Mouse (Mus musculus) adrenal gland, adult 2 months (tissue): Measurements from ENCODE around the gene Mmp15. TPM values are rescaled to one million over a fixed set of nuclear protein-coding genes. Genes with fewer than 3 reads are reported as not detected.
A peak's percentile ranks its signal among the peaks of the same experiment; 100 is the strongest.
"Not testable (repeated sequence)": the region's sequence is repeated elsewhere in the genome, so short reads cannot be mapped to it uniquely, and the experiment has no call there.

Source experiments
- DNase-seq: peaks from one replicate; pipeline ENCODE4 v3.0.0; 2021
- polyA plus RNA-seq: library from polyadenylated mRNA; depleted of rRNA; stranded (reverse); fragments of >200 nt; gene quantifications from 2 replicates; pipeline ENCODE4 v1.2.3, GENCODE M21; 2012
- total RNA-seq, 2 experiments: library from RNA; stranded (reverse); gene quantifications; 2 replicates each; pipeline ENCODE4 v1.2.3; 2021

Gene Mmp15
- total and polyA plus RNA-seq, 3 experiments, result 5.5 to 14.1 (median 7.7) TPM

DNA sequence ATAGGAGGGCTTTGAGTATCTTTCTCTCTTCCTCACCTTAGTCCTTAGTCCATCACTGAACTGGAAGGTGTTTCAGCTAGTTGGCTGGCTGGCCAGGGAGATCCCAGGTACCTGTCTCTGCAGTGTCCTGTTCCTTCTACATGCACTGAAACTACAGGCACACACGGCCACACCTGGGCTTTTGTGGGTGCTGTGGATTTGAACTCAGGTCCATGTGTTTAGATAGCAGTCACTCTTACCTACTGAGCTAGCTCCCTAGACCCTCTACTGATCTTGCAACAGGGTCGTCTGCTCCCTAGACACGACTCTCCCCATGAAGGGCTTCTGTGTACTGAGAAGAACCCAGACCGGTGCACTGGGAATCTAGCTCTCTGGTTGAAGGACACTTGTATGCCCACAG is 25.0 kb downstream of the Mmp15 start:
- DNase-seq, result no peak

DNA sequence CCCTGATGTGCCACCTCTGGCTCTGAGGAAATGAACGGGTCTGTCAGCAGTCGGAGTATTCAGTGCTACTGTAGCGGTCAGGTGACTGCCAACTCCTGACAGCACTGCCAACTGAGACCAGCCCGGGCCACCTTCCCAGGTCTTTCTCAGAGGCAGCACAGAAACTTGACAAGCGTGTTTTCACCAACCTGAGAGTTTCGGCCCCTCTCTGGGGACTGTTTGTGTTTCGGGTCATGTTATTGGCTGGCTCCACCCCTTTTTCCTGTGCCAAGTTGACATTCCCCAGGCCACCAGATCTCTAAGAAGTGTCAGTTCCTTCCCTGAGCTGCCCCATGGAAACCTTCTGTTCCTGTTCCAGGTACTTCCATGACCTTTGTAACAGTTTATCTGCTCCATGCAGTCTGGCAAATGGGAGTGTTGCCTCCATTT is 25.8 kb downstream of the Mmp15 start:
- peak; percentile 40 for DNase-seq

DNA sequence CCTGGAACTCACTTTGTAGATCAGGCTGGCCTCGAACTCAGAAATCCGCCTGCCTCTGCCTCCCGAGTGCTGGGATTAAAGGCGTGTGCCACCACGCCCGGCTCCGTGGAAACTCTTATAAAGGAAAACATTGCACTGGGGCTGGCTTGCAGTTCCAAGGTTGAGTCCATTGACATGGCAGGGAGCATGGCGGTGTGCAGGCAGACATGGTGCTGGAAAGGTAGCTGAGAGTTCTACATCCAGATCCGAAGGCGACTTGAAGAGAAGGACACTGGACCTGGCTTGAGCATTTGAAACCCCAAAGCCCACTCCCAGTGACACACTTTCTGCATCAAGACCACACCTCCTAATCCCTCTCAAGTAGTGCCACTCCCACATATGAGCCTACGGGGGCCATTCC is 26.9 kb downstream of the Mmp15 start:
- not testable (repeated sequence) for DNase-seq

DNA sequence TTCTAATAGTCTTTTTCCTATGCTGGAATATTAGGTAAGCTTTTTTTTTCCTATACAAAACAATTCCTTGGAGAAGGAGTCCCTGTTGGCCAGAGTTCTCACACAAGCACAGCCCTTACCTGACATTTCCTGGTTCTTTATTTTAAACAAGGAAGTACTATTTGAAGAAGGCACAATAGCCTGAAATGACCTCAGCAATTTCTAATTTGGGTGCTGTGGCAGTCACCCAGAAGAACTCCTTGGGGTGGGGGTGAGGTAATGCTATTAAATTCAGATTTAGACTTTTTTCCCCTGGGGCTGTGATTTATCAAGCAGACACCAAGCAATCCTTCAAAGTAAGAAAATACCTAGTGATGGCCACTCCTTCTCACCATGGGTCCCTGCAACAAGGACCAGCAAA is 28.9 kb downstream of the Mmp15 start:
- no peak for DNase-seq

DNA sequence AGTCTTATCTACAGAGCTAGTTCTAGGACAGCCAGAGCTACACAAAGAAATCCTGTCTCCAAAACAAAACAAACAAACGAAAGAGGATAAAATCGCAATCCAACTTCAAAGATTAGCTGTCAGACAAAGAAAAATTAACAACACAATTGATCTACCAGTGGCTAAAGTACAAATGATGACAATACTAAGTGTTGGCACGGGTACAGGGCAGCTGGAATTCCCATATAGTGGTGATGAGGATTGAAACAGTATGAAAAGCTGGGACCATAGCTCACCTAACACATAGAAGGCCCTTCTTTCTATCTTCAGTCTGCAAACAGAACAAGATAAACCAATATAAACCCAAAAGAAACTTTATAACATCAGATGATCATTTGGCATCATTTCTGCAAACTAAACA is 29.5 kb downstream of the Mmp15 start:
- DNase-seq, result no peak

DNA sequence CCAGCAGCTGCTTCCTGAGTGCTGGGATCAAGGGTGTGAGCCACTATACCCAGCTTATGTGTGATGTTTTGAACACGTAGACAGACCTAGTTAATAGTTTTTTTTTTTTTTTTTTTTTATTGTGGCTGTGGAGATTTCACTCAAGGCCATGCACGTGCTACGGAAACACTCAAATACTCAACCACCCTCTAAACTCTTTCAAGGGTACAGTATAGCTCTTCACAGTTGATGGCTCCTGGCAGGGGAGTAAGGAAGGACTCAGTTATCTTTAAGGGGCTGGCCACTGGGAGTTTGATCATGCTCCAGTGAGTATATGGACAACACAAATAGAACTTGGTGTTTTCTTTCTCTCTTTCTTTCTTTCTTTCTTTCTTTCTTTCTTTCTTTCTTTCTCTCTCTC is 32.4 kb downstream of the Mmp15 start:
- DNase-seq, result no peak

DNA sequence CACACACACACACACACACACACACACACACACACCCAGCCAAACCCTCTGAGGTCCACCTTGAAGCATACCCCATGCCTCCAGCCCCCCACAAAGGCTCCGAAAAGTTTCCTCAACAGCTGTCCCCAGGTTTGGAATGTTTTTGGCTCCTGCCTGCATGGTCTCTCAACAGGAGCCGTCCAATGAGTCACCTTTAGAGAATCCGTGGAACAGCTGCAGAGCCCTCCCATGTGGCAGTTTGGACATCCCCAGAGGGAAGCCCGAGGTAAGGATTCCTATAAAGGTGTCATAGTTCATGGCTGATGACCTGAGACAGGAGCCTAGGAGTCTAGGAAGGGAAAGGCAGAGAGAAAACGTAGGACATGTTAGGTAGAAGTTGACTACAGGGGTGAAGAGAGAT is 34.0 kb downstream of the Mmp15 start:
- no peak for DNase-seq

DNA sequence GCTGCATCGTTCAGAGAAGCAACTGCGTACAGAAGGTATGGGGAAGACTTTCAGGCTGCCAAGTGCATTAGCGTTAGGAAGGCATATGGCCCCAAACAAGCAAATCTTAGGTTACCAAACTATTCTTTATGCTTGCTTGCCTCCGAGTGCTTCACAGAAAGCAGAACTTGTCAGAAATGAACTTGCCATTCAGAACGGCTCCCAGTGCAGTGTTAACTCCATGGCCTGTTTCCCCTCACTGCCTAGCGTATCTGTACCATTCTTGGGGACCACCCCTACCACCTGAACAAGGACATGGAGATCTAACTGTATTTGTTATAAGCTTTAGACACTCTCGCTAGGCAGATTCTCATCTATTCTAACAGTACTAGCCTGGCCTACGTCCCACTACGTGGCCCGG is 35.2 kb downstream of the Mmp15 start:
- no peak for DNase-seq

DNA sequence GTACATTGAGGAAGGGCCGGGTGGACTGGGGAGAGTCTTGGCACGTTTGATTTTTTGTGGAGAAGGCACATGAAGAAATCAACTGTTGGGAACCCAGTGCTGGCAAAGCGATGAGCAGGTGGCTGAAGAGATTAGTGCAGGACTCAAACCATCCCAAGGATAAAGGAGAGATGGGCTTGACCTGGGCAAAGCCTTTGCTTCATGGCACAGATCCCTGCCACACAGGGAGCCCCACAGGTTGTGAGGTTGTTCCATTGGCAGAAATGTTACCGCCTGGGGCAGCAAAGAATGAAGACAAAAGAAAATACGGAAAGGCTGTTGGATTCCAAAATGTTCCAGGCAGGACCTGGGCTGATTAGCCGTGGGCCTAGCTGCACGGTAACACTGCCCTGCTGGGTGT is 35.9 kb downstream of the Mmp15 start:
- no peak for DNase-seq

DNA sequence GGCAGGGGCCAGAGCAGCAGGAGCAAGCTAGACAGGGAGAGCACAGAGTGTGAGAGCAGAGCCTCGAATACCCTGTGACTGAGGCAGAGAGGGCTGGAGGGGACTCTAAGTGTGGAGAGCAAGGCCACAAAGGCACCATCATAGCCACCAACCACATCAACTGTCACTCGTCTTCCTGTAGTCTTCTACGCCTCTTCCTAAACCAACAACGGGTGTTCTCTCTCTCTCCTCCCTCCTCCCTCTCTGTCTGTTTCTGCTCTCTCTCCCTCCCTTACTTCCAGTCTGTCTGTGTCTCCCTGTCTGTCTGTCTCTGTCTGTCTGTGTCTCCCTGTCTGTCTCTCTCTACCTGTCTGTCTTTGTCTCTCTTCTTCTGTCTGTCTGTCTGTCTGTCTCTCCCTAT is 38.2 kb downstream of the Mmp15 start:
- no peak for DNase-seq

DNA sequence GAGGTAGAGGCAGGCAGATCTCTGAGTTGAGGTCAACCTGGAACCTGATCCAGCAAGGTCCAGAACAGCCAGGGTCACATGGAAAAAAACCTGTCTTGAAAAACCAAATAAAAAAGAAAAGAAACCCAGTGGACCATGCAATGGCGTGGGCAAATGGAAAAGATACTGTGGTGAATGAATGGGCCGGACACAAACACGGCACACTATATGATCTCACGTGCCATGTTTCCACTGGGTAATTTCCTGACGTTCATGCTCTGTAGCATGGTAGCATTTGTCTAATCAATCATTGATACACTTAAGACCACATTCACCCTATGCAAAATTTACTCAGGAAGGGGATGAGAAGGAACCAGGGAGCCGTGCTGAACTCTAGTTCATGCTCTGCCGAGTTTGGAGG is 39.0 kb downstream of the Mmp15 start:
- DNase-seq, result no peak

DNA sequence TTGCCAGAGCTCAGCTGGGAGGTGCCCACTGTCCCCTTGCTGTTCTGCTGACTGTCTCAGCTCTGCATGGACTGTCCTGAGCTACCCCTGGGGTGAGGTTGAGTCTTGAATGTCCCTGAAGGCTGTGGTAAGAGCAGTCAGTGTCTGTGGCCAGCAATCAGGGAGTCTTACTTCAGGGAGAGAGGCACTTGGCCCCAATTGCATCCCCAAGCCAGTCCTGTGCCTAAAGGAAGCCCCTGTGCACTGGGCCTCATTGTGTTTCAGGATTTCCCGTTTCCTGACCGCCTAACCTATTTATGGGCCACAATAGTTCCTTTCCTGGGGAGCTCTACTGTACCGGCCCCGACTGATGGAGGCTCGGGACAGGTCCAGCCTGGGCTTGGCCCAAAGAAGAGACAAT is 40.5 kb downstream of the Mmp15 start:
- peak; percentile 37 for DNase-seq

DNA sequence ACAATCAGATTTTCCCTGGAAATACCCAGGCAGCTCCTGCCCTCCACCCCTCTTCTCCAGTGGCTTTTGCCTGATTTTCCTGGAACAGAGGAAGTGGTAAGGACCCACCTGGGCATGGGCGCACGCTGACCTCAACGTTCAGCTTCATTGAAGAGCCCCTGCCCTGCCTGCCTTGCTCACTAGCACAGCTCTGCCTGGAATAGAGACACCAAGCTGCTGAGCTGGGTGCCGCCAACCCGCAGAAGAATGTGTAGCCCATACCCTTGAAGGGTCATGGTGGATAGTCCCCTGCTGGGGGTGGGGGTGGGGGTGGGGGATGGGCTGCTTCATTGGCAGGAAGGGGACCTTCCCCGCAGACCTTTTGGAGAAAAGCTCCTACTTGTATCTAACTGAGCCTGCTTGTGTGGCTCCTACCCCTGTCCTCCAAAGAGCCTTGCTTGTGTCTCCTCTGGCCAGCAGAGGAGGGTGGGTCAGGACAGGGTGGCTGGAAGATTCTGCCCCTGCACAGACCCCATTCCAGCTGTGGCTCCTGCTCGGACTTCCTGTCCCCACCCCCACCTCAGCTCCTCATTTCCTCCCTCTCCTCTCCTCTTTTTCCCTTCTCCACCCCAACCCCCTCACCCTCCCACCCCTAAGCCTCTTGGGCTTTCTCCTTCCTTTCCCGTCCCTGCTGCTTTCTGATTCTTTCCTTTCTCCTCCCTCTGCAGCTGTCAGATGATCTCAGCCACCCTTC is 43.3 kb downstream of the Mmp15 start:
- no peak for DNase-seq

DNA sequence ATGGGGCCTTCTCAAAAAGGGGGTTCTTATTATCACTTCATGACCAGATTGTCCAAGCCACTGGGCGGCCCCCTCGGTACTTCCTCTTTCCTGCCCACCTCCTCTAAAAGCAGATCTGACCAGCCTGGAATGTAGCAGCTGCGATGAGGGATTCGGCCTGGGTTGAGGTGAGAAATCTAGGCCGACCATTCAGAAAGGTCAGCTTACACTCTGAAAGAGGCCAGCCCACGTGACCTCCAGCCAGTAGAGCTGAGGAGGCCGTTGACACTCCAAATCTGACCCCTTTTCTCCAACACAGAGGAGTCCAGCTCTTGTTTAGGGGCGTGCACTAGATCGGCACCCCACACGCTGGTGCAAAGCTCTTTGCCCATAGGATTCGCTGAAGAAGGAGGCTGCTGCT is 44.7 kb downstream of the Mmp15 start:
- DNase-seq, result no peak

DNA sequence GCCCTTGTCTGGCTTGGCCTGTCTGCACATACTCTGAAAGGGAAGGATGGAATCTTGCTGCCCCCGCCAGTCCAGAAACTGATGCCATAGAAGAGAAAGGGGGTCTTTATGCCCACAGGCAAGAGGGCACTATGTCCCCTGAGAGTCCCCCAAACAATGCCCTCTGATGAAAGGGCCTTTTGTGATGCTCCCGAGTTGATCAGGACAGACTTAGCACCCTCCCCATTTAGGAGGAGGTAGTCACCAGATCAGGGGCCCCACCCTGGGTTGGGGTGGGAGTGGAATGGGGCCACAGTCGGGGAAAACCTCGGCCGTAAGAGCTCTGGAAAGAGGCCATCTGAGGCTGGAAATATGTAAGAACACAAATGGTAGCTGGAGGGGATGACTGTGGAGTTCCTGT is 45.1 kb downstream of the Mmp15 start:
- DNase-seq, result no peak

DNA sequence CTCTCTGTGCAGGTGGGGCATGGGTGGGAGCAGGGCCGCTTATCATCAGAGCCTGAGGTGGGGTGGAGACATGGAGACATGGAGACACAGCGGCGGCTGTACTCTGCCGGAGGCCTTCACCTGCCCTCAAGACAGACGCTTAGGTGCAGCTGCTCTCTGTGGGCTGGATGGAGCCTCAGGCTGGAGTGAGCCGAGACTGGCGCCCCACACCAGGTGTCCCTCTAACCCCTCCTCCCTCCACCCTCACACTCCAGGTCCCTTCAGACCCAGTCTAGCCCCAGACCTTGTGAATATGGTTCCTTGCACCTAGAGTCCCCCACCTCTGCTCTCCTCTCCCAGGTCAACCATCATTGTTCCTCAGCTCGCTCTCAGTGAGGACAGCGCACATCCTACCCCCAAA is 47.1 kb downstream of the Mmp15 start:
- DNase-seq, result no peak

DNA sequence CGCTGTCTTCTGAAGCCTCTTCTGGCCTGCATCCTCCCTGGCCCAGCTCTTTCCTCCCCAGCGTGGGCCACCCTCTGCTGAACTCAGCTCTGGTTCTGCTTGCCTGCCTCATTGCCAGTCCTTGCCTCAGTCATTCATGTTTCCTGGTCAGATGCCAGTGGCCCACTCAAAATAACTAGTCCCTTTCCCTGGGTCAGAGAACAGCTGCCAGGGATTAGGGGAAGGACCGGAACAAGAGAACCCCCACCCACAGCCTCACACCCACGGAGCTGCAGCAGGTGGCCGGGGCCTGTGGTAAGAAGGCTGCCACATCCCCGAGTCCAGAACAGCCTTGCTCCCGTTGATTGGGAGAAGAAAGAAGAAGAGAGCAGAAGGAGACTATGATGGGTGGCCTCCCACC is 49.0 kb downstream of the Mmp15 start:
- DNase-seq, result no peak

DNA sequence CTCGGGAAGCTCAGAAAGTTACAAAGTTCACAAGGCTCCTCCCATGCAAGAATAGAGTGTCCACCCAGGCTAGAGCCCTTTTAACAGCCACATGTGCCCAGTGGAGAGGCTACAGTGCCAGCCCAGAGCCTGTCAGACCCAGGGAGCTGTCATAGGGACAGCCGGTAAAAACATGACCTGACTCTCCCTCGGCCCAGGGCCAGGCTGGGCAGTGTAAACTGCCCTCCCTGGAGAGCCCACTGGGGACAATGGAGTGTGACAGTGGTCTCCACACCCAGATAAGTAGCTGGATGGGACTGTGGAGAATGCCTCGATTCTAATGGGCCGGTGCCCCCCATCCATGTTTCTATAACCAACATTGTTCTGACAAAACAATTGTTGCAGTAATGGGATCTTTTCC is 57.5 kb downstream of the Mmp15 start:
- DNase-seq, result no peak

DNA sequence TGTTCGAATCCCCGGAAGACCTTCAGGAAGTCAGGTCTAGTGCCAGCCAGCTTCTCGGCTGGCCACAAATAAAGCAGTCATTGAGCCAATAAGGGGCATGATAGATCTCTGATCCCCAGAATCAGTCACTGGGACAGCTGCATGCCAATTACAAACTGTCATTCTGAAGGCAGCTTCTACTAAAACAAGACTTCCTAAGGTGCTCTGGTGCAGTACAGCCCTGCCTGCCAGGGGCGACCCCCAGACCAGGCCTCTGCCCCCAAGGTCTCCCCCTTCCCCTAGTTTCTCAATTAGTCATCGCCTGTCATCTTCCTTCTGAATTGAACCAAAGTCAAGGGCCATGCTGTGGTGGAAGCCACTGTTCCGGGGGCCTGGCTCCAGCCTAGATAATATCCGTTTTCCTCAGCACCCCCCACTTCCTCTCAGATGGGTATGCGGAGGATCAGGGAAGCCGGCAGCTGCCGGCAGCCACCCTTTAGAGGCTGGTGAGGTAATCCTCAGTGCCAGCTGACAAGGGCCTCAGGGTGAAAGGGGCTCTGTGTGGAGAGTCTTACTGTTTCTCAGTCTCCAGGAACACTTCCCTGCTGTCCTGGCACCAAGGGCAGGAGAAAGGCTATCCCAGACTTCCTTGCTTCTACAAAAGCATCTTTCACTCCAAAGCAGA is 59.4 kb downstream of the Mmp15 start:
- peak; percentile 28 for DNase-seq

DNA sequence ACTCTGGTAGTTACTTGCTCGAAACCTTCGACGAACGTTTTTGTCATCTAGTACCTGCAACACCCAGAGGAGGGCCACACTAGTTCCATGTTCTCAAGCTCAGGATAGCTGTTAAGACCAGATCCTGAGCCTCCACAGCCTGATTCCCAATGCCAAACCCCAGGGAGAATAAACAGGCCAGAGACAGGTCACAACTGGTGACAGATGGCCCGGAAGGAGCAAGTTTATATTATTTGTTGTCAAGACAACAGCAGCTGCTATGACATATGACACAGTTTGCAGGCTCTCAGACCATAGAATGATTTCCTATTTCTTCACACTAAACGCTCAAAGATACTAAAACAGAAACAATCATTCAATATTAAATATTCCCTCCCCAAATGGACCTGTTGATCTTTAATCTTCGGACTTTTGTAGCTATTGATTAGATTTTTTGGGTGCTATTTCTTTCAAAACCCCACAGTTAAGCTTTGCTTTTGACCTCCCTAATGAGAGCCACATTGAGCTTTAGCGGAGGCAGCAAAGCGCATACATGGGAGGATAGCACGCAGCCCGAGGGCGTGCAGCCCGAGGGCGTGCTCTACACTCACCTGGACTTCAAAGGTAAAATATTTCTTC is 70.2 kb downstream of the Mmp15 start:
- DNase-seq, result no peak
